Mouse (Mus musculus) layer of hippocampus, adult 8-10 months (tissue): ENCODE data around the gene Clcn6. TPM values are rescaled to one million over a fixed set of nuclear protein-coding genes. Genes with fewer than 3 reads are reported as not detected.
"Not testable (repeated sequence)": the region's sequence is repeated elsewhere in the genome, so short reads cannot be mapped to it uniquely, and the experiment has no call there.

Experiments
- DNase-seq, 2 experiments: peaks; one replicate each; pipeline ENCODE4 v3.0.0; 2022; ENCODE audit warnings: low spot score in 2 of 2
- total RNA-seq, 4 experiments: library from RNA; stranded (reverse); gene quantifications; 2 replicates each; pipeline ENCODE4 v1.2.4; 2022

The Clcn6 gene
- total RNA-seq, 4 experiments from 2014 or later: 81.7 to 89.6 (median 84.8) TPM

DNA sequence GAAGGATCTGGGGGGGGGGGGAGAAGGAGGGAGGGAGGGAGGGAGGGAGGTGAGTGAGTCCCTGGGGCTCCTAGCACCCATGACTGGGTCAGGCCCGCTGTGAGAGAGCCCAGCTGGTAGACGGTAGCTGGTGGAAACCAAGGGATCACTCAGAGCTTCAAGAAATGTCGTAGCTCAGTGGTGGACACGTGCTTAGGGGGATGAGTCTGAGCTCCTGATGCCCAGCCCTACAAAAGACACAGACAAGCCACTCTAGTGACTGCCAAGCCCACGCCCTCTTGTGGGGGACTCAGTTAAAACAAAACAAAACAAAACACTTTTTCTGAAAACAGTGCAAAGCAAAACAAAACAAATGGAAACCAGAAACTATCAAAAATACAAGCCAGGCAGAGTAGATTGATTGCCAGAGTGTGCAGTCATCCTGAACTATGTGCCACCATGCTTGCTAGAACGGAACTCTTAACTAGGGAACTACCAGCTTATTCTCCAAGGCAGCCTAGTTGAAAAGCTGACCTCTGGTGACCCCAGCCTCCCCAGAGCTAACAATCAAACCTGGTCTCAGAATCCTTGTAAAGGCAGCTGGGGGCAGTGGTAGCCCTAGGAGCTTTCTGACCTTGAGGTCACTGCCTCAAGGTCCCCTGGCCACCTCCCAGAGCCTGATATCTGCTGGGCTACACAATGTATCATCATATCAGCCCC is 27.2 kb upstream of the Clcn6 start:
- no peak for DNase-seq

DNA sequence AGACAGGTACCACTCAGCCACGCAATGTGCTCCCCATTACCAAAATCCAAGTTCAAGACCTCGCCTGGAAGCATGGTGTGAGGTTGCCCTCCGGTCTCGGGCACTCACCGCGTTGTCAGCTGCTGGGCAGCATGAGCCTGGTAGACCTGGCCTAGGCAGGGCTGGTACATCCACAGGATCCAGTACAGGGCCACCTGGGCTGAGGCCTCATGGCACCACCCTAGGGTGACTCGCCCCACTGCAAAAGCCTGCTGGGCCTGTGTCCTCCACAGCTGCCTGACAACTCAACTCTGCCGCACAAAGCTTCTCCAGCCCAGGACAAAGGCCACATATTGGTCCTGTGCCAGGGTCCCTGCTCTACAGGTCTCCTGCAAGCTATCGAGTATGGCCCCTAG is 22.5 kb upstream of the Clcn6 start:
- DNase-seq: no peak

DNA sequence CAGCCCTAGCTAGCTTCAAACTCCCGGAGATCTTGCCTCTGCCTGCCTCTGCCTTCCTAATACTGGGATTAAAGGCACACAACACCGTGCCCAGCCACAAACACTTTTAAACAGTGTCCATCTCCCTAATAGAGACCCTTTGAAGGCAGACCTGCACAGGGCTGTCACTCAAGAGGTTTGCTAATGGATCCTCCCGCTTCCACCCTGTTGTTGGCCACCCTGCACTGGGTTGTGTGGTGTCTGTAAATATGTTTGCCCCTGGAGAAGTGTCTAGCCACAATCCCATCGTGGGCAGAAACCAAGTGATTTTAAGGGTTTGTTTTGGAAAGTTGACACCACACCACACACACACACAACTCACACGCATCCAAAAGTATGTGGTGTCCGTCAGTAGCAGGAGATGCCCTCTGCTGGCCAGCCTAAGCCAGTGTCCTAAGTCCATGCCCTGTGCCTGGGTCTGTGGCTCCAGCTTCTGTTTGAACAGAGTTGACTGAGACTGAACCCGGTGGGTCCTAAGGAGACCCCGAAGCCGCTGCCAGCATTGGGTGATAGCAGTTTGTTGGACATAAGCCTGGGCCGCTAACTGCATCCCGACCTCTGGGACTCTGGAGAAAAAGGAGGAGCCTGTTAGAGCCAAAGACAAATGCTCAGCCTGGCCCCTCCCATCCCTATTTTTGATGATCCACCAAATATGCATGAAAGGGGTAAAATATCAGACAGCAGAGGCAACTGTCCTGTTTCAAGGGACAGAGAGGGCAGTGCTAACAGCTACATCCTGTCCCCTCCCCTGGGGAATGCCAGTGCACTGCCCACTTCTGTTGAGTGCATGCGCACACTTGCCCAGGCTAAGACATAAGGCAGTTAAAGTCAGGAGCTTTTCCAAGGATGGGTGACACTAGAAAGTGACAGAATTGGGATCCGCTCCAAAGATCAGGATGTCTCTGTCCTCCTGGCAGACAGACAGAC is 21.8 kb upstream of the Clcn6 start:
- no peak for DNase-seq

DNA sequence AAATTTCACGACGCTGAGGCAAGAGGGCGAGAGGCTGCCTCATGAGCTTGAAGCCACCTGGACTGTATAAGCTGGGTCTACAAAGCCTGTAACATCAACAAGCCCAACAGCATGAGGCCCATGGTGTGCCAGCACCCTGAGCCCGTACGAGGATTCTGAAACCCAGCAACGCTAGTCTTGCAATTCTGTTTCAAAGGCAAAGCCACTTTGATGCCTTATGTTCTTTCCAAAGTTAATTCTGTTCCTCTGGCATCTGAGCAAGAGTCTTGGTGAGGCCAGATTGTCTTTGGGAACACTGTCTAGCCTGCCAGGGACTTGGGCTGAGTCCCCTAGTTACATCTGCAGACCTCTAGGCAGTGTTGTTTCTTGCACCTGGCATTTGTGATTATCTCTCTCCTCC is 20.4 kb upstream of the Clcn6 start:
- peak in 1 of 2 experiments; percentile 65 for DNase-seq

DNA sequence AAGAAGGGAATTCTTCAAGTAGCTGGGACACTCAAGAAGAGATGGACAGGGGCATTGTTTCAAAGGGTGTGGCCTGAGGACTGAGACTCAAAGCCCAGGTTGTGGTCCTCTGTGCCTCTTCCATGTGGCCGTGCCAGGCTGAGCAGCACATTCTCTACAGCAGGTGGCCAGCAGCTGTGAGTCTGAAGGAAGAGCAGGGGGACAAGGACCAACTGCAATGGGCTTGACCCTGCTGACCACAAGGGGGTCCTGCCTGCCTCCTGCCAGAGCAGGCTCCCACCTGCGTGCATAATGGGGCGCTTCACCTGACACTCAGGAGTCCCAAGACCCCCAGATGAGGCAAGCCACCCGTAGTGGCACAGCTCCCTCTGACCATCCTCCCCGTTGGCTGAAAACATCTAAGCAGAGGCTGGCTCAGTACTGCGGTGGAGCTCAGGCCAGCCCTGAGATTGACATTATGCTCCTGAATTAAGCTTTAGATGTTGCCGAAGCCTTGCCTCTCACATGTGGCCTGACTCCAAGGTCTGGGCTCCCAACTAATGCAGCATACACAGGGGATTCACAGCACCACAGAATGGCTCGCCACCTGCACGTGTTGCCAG is 19.7 kb upstream of the Clcn6 start:
- no peak for DNase-seq

DNA sequence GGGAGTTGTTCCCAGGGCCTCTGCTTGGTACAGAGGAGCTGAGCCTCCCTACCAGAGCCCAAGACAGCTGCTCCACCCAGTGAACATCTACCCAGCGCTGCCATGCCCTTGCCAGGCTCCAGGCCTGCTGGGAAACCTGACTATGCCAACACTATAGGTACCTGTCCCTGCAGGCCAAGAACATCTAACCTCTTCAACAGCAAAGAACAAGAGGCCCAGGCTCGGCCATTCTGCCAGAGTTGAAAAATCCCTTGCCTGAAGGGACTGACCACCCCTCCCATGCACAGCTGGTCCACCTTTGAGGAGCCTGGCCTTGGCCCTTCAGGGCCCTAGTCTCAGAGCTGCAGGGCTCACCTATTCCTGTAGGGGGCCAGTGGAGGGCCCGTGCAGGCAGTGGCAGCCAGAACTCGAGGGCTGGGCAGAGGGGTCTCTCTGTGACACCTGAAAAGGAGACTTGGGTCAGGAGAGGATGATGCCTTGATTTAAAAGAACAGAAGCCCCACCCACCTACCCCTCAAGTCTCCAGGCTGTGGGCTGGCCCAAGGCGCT is 19.1 kb upstream of the Clcn6 start:
- no peak for DNase-seq

DNA sequence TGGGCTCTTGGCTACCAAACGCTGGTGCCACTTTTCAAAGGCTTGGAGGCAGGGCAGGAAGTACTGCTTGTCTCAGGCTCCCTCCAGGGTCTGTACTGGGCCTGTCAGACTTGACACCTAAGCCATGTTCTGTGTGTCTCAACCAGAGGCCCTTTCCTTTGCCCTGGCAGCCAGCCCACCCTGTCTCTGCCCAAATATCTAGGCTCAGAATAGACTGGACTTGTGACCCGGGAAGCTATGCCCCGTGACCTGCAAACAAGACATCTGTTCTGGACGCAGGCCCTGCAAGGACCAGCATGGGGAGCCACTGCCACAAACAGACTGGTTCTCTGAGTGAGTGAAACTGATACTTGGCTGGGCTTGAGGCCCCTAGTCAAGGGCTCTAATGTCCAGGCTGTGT is 18.2 kb upstream of the Clcn6 start:
- no peak for DNase-seq

GRCm38 (mm10) chr4:148056246-148056645 is 17.6 kb upstream of the Clcn6 start:
- DNase-seq: no peak

DNA sequence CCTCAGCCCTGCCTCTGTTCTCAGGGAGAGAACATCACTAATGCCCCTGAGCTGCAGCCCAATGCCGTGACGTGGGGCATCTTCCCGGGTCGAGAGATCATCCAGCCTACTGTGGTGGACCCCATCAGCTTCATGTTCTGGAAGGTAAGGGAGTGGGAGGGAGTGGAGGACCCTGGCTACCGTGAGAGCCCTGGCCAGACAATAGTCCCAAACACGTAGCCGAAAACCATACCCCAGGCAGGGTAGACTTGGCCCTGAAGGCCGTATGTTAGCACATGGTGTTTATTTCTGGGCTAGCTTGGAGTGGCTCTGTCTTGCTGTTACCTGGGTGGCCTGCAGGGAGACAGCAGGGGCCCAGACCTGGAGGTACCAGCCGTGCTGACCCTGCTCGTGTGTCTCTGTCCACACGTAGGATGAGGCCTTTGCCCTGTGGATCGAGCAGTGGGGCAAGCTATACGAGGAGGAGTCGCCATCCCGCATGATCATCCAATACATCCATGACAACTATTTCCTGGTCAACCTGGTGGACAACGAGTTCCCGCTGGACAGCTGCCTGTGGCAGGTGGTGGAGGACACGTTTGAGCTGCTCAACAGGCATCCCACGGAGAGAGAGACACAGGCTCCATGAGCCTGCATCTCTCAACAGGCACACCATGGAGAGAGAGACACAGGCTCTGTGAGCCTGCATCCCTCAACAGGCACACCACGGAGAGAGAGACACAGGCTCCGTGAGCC is 16.5 kb upstream of the Clcn6 start:
- no peak for DNase-seq

GRCm38 (mm10) chr4:148053417-148053920 is 14.8 kb upstream of the Clcn6 start:
- peak; percentile 81 to 82 for DNase-seq

DNA sequence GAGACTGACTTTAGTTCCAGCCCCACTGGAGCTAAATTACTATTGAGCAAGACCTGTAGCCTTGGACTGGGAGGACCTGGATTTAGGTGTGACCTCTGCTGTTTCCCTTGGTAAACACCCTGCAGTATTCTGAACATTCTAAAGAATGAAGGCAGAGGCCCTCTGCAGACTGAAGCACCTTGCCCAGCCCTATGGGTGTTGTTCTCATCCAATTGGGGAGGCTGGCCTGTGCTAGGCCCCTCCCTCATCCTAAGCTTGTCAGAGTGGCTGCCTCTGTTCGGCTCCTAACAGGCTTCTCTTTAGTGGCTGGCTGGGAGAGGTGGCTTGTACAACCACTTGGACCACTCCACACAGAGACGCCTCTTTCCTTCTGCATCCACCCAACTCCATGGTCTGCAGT is 14.4 kb upstream of the Clcn6 start:
- DNase-seq: no peak

DNA sequence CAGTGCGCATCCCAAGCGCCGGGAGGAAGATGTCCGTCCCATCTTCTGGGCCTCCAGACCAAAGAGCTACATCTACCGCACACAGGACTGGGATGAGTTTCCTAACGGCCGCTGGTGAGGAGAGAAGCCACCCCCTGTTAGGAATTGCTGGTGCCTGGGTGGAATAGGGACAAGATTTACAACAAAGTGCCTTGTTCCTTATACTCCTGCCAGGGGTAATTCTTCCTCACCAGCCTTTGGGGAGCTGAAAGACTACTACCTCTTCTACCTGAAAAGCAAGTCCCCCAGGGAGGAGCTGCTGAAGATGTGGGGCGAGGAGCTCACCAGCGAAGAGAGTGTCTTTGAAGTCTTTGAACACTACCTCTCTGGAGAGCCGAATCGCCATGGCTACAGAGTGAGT is 13.3 kb upstream of the Clcn6 start:
- DNase-seq: no peak

DNA sequence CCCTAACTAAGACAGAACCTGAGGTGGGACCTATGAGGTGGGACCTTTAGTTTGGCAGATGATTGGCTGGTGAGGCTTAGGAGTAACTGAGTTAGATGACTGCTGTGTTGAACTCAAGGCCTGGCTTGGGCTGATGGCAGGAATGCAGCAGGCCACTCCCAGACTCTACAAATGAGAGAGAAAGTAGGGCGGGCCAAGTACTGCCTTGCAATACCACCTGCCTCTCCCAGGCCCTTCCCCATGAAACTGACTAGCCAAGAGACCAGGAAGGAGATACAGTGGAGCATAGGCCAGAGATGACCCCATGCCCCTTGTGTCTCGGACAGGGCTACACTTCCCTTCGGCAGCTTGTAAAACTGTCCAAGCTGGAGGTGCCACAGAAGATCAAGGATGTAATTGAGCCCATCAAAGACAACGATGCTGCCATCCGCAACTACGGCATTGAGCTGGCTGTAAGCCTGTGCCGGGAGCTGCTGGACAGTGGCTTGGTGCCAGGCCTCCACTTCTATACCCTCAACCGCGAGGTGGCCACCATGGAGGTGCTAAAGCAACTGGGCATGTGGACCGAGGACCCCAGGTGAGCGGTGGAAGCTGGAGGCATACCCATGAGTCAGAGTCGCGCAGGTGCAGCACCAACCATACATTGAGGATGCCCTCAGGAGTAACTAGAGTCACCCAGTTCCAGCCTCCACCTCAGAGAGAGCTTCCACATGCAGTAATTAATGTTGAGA is 12.6 kb upstream of the Clcn6 start:
- DNase-seq: no peak

DNA sequence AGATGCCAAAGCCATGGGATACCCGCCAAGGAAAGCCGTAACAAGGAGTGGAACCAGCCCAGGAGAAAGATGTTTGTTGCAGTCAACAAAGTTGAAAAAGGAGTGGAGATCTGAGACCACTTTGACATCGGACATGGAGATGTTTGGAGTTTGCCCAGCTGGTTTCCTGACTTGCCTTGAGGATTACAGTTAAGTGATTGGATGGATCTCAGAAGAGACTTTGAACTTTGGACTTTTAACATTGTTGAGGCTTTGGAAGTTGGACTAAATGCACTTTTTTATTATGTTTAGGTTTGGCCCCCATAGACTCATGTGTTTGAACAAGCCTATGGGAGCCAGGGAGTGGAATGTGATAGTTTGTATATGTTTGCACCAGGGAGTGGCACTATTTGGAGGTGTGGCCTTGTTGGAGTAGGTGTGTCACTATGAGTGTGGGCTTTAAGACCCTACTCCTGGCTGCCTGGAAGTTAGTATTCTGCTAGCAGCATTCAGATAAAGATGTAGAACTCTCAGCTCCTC is 11.8 kb upstream of the Clcn6 start:
- DNase-seq: not testable (repeated sequence)

DNA sequence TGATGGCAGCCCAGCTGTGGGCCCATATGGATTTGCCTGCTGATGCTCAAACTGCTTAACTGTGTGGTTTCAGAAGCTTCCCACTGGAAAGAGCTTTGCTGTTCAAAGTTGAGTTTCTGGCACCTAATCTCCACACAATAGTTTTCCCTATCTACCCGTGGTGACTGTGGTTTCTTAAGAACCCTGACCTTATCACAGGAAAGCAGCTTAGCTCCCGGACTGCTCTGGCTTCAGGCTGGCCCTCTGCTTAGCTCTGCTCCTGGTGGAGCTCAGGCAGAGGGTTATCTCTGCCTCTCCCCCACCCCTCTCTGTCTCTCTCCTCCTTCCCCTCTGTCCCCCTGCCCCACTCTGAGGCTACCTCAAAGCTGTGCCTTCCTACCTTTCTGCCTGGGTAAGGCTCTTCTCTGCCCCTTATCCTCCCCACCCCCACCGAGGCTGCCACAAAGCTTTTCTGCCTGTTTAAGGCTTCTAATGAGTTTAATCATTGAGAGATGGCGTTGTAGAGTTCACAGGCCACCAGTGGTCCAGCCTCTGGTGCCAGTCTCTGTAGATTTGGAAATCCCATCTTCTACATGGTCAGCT is 7.9 kb upstream of the Clcn6 start:
- DNase-seq: no peak

DNA sequence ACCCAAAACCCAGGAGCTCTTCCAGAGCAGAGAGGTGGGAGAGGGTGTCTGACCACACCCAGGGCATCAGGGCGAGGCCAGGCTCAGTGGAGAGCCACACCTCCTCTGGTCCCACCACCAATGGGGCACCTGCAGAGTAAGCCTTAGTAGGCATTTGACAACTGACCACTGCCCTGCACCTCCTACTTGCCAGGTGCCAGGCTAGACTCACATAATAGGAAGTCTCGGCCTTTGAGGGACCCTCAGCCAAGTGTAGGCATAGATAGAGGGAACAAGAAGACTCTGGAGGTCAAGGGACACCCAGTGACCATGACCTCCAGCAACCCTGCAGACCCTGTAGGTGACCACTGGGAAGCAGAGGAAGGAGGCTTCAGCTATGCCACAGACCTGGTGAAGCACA is 5.5 kb upstream of the Clcn6 start:
- no peak for DNase-seq

DNA sequence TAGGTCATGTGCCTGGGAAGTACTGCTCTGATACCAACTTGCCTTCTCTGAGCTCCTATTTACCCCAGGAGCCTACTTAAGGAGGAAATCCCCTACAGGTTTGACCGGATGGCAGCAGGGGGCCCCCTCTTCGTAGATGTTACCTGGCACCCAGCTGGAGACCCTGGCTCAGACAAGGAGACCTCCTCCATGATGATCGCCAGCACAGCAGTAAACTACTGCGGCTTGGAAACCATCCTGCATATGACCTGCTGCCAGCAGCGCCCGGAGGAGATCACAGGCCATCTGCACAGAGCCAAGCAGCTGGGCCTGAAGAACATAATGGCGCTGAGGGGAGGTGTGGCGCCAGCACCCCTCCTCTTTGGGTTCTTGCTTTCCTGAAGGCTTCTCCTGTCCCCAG is 4.7 kb upstream of the Clcn6 start:
- DNase-seq: not testable (repeated sequence)

- DNase-seq: no peak
Measured at GRCm38 (mm10) chr4:148041611-148042191, 3.1 kb upstream of the Clcn6 start.

DNA sequence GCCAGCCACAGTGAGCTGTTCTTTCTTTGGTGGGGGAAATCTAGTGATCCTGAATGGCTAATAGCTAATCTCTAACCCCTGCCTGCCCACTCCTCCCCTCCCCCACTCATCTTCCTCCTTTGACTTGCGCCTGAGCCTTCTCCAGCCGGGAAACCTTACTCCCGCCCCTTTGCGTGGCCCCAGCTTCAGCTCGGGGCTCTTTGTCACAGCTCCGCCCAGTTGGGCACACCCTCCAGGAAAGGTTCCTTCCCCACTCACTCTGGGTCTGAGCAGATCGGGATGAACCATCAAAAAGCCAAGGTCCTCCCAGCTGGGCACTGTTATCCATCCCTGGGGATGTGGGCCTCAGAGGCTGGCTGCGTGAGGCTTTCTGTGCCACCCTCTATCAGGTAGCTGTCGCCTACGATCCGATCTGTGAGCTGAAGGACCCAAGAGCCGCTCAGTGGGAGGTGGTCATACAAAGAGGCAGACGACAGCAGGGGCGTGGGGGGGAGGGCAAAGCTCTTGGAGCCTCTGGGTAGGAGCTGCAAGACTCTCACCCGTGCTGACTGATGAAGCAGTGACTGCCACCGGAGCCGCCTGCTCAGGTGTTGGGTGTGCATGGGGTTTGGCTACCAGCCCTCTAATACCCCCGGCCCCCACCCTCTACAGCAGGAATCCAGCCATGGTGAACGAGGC is 2.5 kb upstream of the Clcn6 start:
- DNase-seq: peak in 1 of 2 experiments; percentile 51
